Mouse (Mus musculus) olfactory bulb, adult 2 months (tissue): ENCODE results near the gene Klhl18.

Source experiments
- CTCF ChIP-seq: fragments of 200-500 bp; IDR thresholded peaks from 2 replicates; pipeline ENCODE4 v1.5.1; 2012; ENCODE audit warnings: low read depth, mild to moderate bottlenecking, low read length, moderate library complexity; ENCODE audit not compliant: insufficient read depth
- POLR2A ChIP-seq: fragments of 200-500 bp; IDR thresholded peaks from 2 replicates; pipeline ENCODE4 v1.6.1; 2012; ENCODE audit warnings: mild to moderate bottlenecking, low read depth, low read length, moderate library complexity; ENCODE audit not compliant: insufficient read depth

DNA sequence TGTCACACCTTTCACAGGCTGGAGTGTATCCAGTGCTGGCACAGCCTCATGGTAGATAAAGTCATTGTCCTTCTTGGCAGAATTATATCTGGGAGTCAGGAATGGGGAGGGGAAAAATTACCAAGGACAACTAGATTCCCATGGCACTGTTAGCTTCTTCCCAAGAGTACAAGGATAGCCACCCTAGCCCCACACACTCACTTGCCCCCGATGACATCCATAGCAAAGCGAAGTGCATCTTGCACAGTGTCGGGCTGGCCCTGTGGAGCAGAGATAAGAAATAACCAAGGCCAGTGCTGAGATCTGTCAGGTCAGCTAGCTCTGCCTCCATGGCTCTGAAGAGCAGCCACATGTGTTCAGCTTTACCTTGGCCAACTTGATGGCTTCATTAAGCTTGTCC, 85.7 kb downstream of the Klhl18 start:
- TF ChIP-seq POLR2A (no peak), CTCF (no peak)
